In the genomic region with DNA sequence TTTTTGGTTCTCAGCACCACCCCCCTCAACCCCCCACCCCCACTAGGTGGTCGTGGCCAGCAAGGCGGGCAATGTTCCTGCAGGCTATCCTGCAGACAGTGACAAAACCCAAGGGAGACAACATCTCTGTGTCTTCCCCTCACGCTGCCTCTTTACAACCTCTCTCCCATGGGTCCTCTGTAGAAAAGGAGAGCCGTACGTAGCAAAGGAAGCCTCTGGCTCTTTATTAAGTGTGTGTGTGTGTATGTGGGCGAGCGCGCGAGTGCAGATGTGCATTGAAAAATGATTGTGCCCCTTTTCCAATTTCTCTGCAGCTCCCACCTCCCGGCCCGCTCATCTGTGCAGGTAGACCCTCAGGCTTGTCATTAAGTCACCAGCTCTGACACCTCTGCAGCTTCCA, we compare ENCODE assay signal across 19 mouse cellular contexts. TPM values are rescaled to one million over a fixed set of nuclear protein-coding genes. Genes with fewer than 3 reads are reported as not detected.
A peak's percentile ranks its signal among the peaks of the same experiment; 100 is the strongest.
DNase-seq lines count a peak whose midpoint lies in the region; ATAC-seq and TF ChIP-seq lines count a peak whose summit lies in the region.
"Had no signal": no experiment of that assay in that cellular context is flagged by ENCODE, and none has a peak within 500 bp of the region (broad histone marks: within the 10 kb centered on the region; RNA-seq: fewer than 3 reads in every experiment).

No protein-coding gene starts in this region.

- 31% methylated on average over 11 of the region's 11 CpGs for WGBS in forebrain, postnatal 0 days
- 22% methylated on average over 11 of the region's 11 CpGs for WGBS in forebrain, embryonic 14.5 days
- WGBS in hindbrain, embryonic 13.5 days, result 27% methylated on average over 11 of the region's 11 CpGs
- 15% methylated on average over 11 of the region's 11 CpGs for WGBS in midbrain, embryonic 16.5 days

- H3K9ac ChIP-seq in forebrain, postnatal 0 days, result no peak overlapping the region
- H3K9ac ChIP-seq in forebrain, embryonic 14.5 days (ENCODE audit: low read length), result no peak overlapping the region
- no peak overlapping the region; the same call in 1 of the 2 replicates for H3K9ac ChIP-seq in hindbrain, embryonic 13.5 days
- peak overlapping the region; percentile 22; the same call in 1 of the 2 replicates for H3K9ac ChIP-seq in midbrain, embryonic 16.5 days (ENCODE audit: low read depth, low read length)
- H3K9ac ChIP-seq: intestine, embryonic 15.5 days; limb, embryonic 15.5 days; liver, embryonic 15.5 days had no signal

- H3K4me2 ChIP-seq in forebrain, postnatal 0 days (ENCODE audit: low read depth), result peak overlapping the region; percentile 23; the same call in 1 of the 2 replicates
- H3K4me2 ChIP-seq in forebrain, embryonic 14.5 days (ENCODE audit: low read length), result no peak overlapping the region; the same call in 1 of the 2 replicates
- H3K4me2 ChIP-seq in hindbrain, embryonic 13.5 days, result peak overlapping the region; percentile 33
- H3K4me2 ChIP-seq in midbrain, embryonic 16.5 days (ENCODE audit: low read length), result peak overlapping the region; percentile 39
- H3K4me2 ChIP-seq: heart, embryonic 11.5 days; intestine, embryonic 15.5 days; limb, embryonic 15.5 days; liver, embryonic 15.5 days had no signal

- no peak overlapping the region for H3K27ac ChIP-seq in forebrain, postnatal 0 days (ENCODE audit: low read depth, low read length)
- no peak overlapping the region for H3K27ac ChIP-seq in forebrain, embryonic 14.5 days (ENCODE audit: low read depth, low read length)
- H3K27ac ChIP-seq in hindbrain, embryonic 13.5 days, result no peak overlapping the region
- H3K27ac ChIP-seq in midbrain, embryonic 16.5 days (ENCODE audit: low read length), result no peak overlapping the region
- no peak overlapping the region for H3K27ac ChIP-seq in left cerebral cortex, adult 2 months
- H3K27ac ChIP-seq: gastrocnemius, adult 2 months; intestine, embryonic 15.5 days; limb, embryonic 15.5 days; liver, embryonic 15.5 days; stomach, postnatal 0 days had no signal

- intact Hi-C loops in left cerebral cortex, adult 2 months (cut with DNase I), result no loop called here

- H3K27me3 ChIP-seq in forebrain, postnatal 0 days (ENCODE audit: insufficient read depth, low read length), result no peaks in the 10 kb centered on the region
- H3K27me3 ChIP-seq in forebrain, embryonic 14.5 days (replicated peaks; ENCODE audit: control insufficient read depth, insufficient read depth, low read length), result no peaks in the 10 kb centered on the region
- peaks cover 7% of the 10 kb centered on the region; the same call in 1 of the 2 replicates for H3K27me3 ChIP-seq in E14TG2a.4 (ENCODE audit: insufficient read depth, low read length)
- peaks cover 48% of the 10 kb centered on the region for H3K27me3 ChIP-seq in hindbrain, embryonic 13.5 days
- H3K27me3 ChIP-seq in midbrain, embryonic 16.5 days (ENCODE audit: control insufficient read depth, insufficient read depth, low read depth, low read length), result peaks cover 11% of the 10 kb centered on the region

- H3K36me3 ChIP-seq in forebrain, postnatal 0 days (ENCODE audit: insufficient read depth), result no peaks in the 10 kb centered on the region
- no peaks in the 10 kb centered on the region for H3K36me3 ChIP-seq in forebrain, embryonic 14.5 days (ENCODE audit: control insufficient read depth, insufficient read depth, low read length)
- H3K36me3 ChIP-seq in E14TG2a.4 (ENCODE audit: insufficient read depth, low read length), result no peaks in the 10 kb centered on the region
- H3K36me3 ChIP-seq in hindbrain, embryonic 13.5 days, result no peaks in the 10 kb centered on the region
- H3K36me3 ChIP-seq in midbrain, embryonic 16.5 days (ENCODE audit: control insufficient read depth, insufficient read depth, low read length), result no peaks in the 10 kb centered on the region
- H3K36me3 ChIP-seq: intestine, embryonic 15.5 days; limb, embryonic 15.5 days; liver, embryonic 15.5 days had no signal

- no peak; the same call in 1 of the 2 replicates for ATAC-seq in forebrain, postnatal 0 days
- ATAC-seq in forebrain, embryonic 14.5 days, result no peak
- ATAC-seq in hindbrain, embryonic 13.5 days (ENCODE audit: low FRiP score), result no peak
- no peak for ATAC-seq in midbrain, embryonic 16.5 days
- ATAC-seq: intestine, embryonic 15.5 days had no signal

- DNase-seq in forebrain, postnatal 0 days, result no peak
- no peak for DNase-seq in forebrain, embryonic 14.5 days (ENCODE audit: low spot score)
- DNase-seq in right cerebral cortex, postnatal 25 days, result no peak
- no peak for DNase-seq in left cerebral cortex, adult 8-10 months (ENCODE audit: low spot score in 2 of 2)
- no peak for DNase-seq in left cerebral cortex, adult 2 months (ENCODE audit: extremely low spot score in 1 of 2, low spot score in 2 of 2)
- DNase-seq: adrenal gland, postnatal 25 days; cerebellum, adult 18-20 months; cerebellum, postnatal 36 days; gastrocnemius, adult 2 months; right cerebral cortex, postnatal 4 days had no signal

- H3K4me3 ChIP-seq in forebrain, postnatal 0 days (ENCODE audit: low read depth, low read length), result no peak overlapping the region
- no peak overlapping the region for H3K4me3 ChIP-seq in forebrain, embryonic 14.5 days (ENCODE audit: low read depth, low read length)
- peak overlapping the region; percentile 32; the same call in 1 of the 2 replicates for H3K4me3 ChIP-seq in E14TG2a.4 (replicated peaks; ENCODE audit: low read length)
- H3K4me3 ChIP-seq in hindbrain, embryonic 13.5 days, result no peak overlapping the region
- peak overlapping the region; percentile 18; the same call in 1 of the 2 replicates for H3K4me3 ChIP-seq in midbrain, embryonic 16.5 days (ENCODE audit: low read depth, low read length)
- no peak overlapping the region for H3K4me3 ChIP-seq in left cerebral cortex, adult 2 months
- H3K4me3 ChIP-seq: gastrocnemius, adult 2 months; intestine, embryonic 15.5 days; limb, embryonic 15.5 days; liver, embryonic 15.5 days had no signal

- no peaks in the 10 kb centered on the region for H3K4me1 ChIP-seq in forebrain, postnatal 0 days (ENCODE audit: insufficient read depth)
- H3K4me1 ChIP-seq in forebrain, embryonic 14.5 days (ENCODE audit: control insufficient read depth, insufficient read depth, low read length), result peaks cover 3% of the 10 kb centered on the region
- peaks cover 24% of the 10 kb centered on the region for H3K4me1 ChIP-seq in E14TG2a.4 (replicated peaks; ENCODE audit: low read depth, low read length)
- peaks cover 19% of the 10 kb centered on the region for H3K4me1 ChIP-seq in hindbrain, embryonic 13.5 days (replicated peaks)
- H3K4me1 ChIP-seq in midbrain, embryonic 16.5 days (ENCODE audit: control insufficient read depth, insufficient read depth, low read length), result peaks cover 6% of the 10 kb centered on the region; the same call in 1 of the 2 replicates
- H3K4me1 ChIP-seq: intestine, embryonic 15.5 days; liver, embryonic 15.5 days had no signal

- H3K9me3 ChIP-seq in forebrain, postnatal 0 days (ENCODE audit: low read length), result no peaks in the 10 kb centered on the region
- H3K9me3 ChIP-seq in forebrain, embryonic 14.5 days (replicated peaks; ENCODE audit: control insufficient read depth, low read length), result no peaks in the 10 kb centered on the region
- H3K9me3 ChIP-seq in E14TG2a.4 (ENCODE audit: low read length), result no peaks in the 10 kb centered on the region
- H3K9me3 ChIP-seq in hindbrain, embryonic 13.5 days, result no peaks in the 10 kb centered on the region
- H3K9me3 ChIP-seq in midbrain, embryonic 16.5 days (replicated peaks; ENCODE audit: control insufficient read depth, low read length, poor library complexity, severe bottlenecking), result no peaks in the 10 kb centered on the region
- H3K9me3 ChIP-seq: intestine, embryonic 15.5 days; limb, embryonic 15.5 days; liver, embryonic 15.5 days had no signal

- TF ChIP-seq CTCF in forebrain, postnatal 0 days (IDR thresholded peaks at IDR 0.05; ENCODE audit: low read depth), result no peak
- TF ChIP-seq CTCF in E14TG2a.4 (conservative IDR thresholded peaks at IDR 0.05; ENCODE audit: low read length), result no peak
- TF ChIP-seq CTCF in left cerebral cortex, adult 2 months (IDR thresholded peaks at IDR 0.05), result no peak

RNA-seq across cellular contexts. Expression of a gene that starts 26.7 kb away (rescaled TPM):
- total RNA-seq in forebrain, postnatal 0 days (2014; rRNA removed), result 36.6 and 38.2 TPM in 2 replicates
- 10.1 and 19.0 TPM in 2 replicates for polyA plus RNA-seq in forebrain, postnatal 0 days (2015; fragmentation: Nextera tagmentation; extraction: Ambion mirVana)
- 3.4 and 4.1 TPM in 2 replicates for polyA plus RNA-seq in forebrain, embryonic 14.5 days (2014; fragmentation: Nextera tagmentation; extraction: Ambion mirVana)
- polyA plus RNA-seq in hindbrain, embryonic 13.5 days (2015; fragmentation: Nextera tagmentation; extraction: Ambion mirVana), result 7.9 and 9.2 TPM in 2 replicates
- 14.9 and 16.7 TPM in 2 replicates for polyA plus RNA-seq in midbrain, embryonic 16.5 days (2015; fragmentation: Nextera tagmentation; extraction: Ambion mirVana)
- 10 to 100 TPM; 75.6 to 81.7 (median 76.6) TPM for total RNA-seq in left cerebral cortex, adult 8-10 months (2022)
- total RNA-seq in left cerebral cortex, adult 2 months (2021), result 10 to 100 TPM; 70.6 to 72.1 TPM
- total RNA-seq: neutrophil, adult 5-6 weeks had no signal

RNA-seq across cellular contexts. Expression of a gene that starts 41.1 kb away (rescaled TPM):
- total RNA-seq in forebrain, postnatal 0 days (2014; rRNA removed), result 185 and 187 TPM in 2 replicates
- polyA plus RNA-seq in forebrain, postnatal 0 days (2015; fragmentation: Nextera tagmentation; extraction: Ambion mirVana), result 497 and 510 TPM in 2 replicates
- 501 and 584 TPM in 2 replicates for polyA plus RNA-seq in forebrain, embryonic 14.5 days (2014; fragmentation: Nextera tagmentation; extraction: Ambion mirVana)
- polyA plus RNA-seq in hindbrain, embryonic 13.5 days (2015; fragmentation: Nextera tagmentation; extraction: Ambion mirVana), result 445 and 454 TPM in 2 replicates
- polyA plus RNA-seq in midbrain, embryonic 16.5 days (2015; fragmentation: Nextera tagmentation; extraction: Ambion mirVana), result 393 and 408 TPM in 2 replicates
- 100 to 1,000 TPM in 3 of 4 experiments, 10 to 100 TPM in 1; 84.9 to 112 (median 104) TPM for total RNA-seq in left cerebral cortex, adult 8-10 months (2022)
- 10 to 100 TPM; 90.8 to 91.9 TPM for total RNA-seq in left cerebral cortex, adult 2 months (2021)

Comparison
In these comparisons a context has a peak if more than half of its experiments do, and no peak if none do; other contexts are left out.
1. H3K4me3 ChIP-seq: peak in E14TG2a.4 (single experiment) and midbrain, embryonic 16.5 days (single experiment); none in forebrain, postnatal 0 days (single experiment), forebrain, embryonic 14.5 days (single experiment), hindbrain, embryonic 13.5 days (single experiment) and left cerebral cortex, adult 2 months (single experiment).